Mouse (Mus musculus): ENCODE results near the gene Krt33a.

Krt33a gene

DNA sequence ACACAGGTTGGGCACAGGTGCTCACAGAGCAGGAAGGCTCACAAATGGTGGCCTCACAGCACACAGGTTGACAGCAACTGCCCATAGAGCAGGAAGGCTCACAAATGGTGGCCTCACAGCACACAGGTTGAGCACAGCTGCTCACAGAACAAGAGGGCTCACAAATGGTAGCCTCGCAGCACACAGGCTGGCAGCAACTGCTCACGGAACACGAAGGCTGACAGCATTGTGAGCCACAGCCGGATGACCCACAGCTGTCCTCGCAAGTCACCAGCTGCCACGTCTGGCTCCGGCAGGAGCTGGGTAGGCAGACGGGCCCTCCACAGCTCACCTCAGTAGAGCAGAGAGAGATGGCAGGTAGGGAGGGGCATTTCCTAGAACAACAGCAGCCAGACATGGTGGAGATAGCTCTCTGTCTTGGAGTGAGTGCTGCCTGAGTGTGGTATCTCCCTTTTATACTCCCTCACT is 29.8 kb downstream of the Krt33a start, which contains the start of gene Krtap16-1:
Krtap16-1 (minus strand) TSS at position 418 of the 468 bp plus-strand sequence.
- 66% methylated on average over 8 of the region's 8 CpGs for WGBS

- 52% methylated on average over 20 of the region's 20 CpGs for WGBS
These were observed 30.5 kb downstream of the Krt33a start for GRCm38 (mm10) chr11:99985291-99986092.

GRCm38 (mm10) chr11:99983442-99983841 is 32.6 kb downstream of the Krt33a start:
- WGBS, result 84% methylated on average over 1 of the region's 1 CpGs

DNA sequence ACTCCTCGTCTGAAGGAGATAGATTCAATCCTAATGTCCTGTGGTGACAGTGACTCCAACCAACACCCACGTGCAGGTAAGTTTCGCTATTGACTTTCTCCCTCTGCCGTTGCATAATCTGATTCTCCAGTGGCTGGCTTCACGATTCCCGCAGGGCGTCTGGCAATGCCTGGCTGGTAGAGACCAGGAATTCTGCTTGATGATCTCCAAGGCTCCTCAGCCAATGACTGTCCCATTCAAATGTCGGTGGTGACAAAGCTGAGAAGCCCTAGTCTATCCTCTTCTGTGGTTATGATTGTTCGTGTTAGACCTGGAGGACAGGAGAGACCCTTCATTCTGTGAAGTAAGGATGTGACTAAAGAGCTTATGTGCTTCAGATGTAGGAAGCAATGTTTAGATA is 33.3 kb downstream of the Krt33a start:
- WGBS, result 90% methylated on average over 9 of the region's 9 CpGs

- 82% methylated on average over 5 of the region's 5 CpGs for WGBS
These were observed 37.1 kb downstream of the Krt33a start, which contains the start of gene Krtap29-1 for GRCm38 (mm10) chr11:99978953-99979352. Gene Krtap29-1, minus strand, starts transcription at chr11:99979053.

DNA sequence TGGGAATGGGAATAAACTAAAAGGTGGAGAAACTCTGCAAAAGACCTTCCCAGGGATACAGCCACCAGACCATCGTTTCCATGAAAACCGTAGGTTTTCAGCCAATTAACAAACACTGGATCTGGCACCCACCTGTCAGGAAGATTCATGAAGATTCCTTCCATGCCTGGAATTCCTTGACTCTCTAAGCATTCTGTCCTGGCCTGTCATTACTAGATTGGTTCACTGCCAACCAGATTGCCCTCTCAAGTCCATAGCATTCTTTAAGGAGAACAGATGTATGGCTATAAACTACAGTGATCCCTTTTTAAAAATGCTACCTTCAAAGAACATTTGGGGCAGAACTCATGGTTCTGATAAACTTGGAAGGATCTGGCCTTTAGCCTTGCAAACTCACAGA is 50.1 kb downstream of the Krt33a start:
- WGBS, result 83% methylated on average over 2 of the region's 2 CpGs

DNA sequence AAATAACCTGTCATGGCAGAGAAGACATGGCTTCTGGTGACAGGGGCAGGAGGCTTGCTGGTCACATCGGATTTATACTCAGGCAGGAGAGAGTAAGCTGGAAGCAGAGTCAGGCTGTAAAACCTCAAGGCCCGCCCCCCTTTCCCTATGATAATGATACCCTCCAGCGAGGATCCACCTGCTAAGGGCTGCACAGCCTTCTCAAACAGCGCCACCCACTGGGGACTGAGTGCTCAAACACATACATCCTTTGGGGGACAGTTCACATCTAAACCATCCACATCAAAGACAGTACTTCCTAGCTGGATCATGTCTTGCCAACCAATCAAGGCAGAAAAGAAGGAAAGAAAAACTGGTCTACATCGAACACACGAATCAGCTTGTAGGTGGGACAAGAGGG is 51.8 kb downstream of the Krt33a start:
- WGBS, result 65% methylated on average over 6 of the region's 6 CpGs

All from cerebral cortex, adult 2 months (tissue).